Mouse (Mus musculus): ENCODE measurements at regions not wholly inside any gene's neighbourhood (a gene's known extent, or its start where the extent isn't known, plus 50 kb on each side); places are given as distances from the start of the nearest gene placed in this dataset.

GRCm38 (mm10) chr3:34441266-34441665 is 208.9 kb upstream of the Sox2 start:
- no peak for TF ChIP-seq CTCF (IDR thresholded peaks at IDR 0.05; ENCODE audit: low read depth, low read length)
- TF ChIP-seq POLR2A (IDR thresholded peaks at IDR 0.05; ENCODE audit: insufficient read depth, low read length) = no peak

Measured in ES-Bruce4 (cell line).